Mouse (Mus musculus): ENCODE data around the gene Gm11549.

DNA sequence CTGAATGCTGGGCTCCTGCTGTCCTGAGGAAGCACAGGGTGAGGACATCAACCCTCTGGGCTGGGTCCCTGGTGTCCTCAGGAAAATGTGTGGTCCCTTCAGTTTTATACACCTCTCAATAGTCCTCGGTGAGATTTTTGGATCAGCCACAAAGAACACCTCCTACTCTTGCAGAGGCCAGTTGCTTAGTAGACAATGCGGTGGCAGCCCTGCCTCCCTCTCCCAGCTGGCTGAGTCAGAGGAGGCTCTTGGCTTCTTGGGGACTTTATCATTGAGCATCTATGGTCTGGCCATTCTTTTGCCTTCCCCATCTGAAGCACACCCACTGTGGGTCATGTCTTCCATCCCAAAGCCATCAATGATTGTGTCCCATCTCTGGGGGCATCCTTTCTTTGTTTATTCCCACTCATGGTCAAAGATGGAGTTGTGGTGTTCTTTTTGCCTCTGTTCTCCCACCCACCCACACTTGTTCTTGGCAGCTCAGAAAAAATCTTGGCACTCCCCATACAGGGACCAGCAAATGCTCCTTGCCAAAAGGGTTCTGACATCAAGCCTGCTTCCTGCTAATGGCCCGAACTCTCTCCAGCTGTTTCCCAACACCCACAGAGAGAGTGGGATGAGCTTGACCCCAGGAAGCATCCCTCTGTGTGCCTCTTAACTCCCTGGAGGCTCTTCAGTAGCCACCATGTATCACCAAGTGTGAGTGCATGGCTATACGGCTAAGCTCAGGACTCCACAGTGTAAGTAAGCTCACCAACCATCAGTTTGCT lies 16.3 kb upstream of the Gm11549 start:
- TF ChIP-seq CTCF (IDR thresholded peaks at IDR 0.05; ENCODE audit: extremely low read depth, insufficient read length, insufficient replicate concordance, low read depth, low read length) (no peak), POLR2A (IDR thresholded peaks at IDR 0.05; ENCODE audit: low read depth, low read length) (no peak)
